Mouse (Mus musculus) midbrain, embryonic 10.5 days (tissue): ENCODE measurements around the gene Wdr91. TPM values are rescaled to one million over a fixed set of nuclear protein-coding genes. Genes with fewer than 3 reads are reported as not detected.
A peak's percentile ranks its signal among the peaks of the same experiment; 100 is the strongest.

Source experiments
- DNase-seq: peaks from one replicate; pipeline ENCODE4 v3.0.0-alpha.2; 2017; ENCODE audit warnings: low spot score
- H3K27ac ChIP-seq: fragments of 300-500 bp; sonication (generic); replicated peaks from 2 replicates; pipeline ENCODE4 v1.5.1; 2016; ENCODE audit warnings: mild to moderate bottlenecking
- H3K27me3 ChIP-seq: fragments of 300-500 bp; sonication (generic); 2 replicates; pipeline ENCODE4 v1.6.1; 2016; ENCODE audit warnings: low read depth, mild to moderate bottlenecking; ENCODE audit not compliant: poor library complexity, severe bottlenecking
- H3K36me3 ChIP-seq: fragments of 300-500 bp; sonication (generic); 2 replicates; pipeline ENCODE4 v1.6.1; 2016; ENCODE audit warnings: mild to moderate bottlenecking, moderate library complexity
- H3K4me1 ChIP-seq: fragments of 300-500 bp; sonication (generic); 2 replicates; pipeline ENCODE4 v1.6.1; 2016
- H3K4me3 ChIP-seq: fragments of 300-500 bp; sonication (generic); 2 replicates; pipeline ENCODE4 v1.5.1; 2016; ENCODE audit warnings: mild to moderate bottlenecking, moderate library complexity
- H3K9me3 ChIP-seq: fragments of 300-500 bp; sonication (generic); replicated peaks from 2 replicates; pipeline ENCODE4 v1.6.1; 2016; ENCODE audit warnings: mild to moderate bottlenecking
- WGBS: fragments of 180-500 bp; shearing (Covaris S2); methylation state at CpG from one replicate; pipeline ENCODE4 v1.1.7; 2016; 5-methylcytosine and 5-hydroxymethylcytosine counted together
- polyA plus RNA-seq: library from polyadenylated mRNA; unstranded; fragments of >200 nt; fragmentation: Nextera tagmentation; extraction: Ambion mirVana; gene quantifications from 2 replicates; pipeline ENCODE4 v1.2.1, GENCODE M21; 2016

Wdr91 gene
- polyA plus RNA-seq, 1 experiment from 2014 or later = 11.4 TPM

DNA sequence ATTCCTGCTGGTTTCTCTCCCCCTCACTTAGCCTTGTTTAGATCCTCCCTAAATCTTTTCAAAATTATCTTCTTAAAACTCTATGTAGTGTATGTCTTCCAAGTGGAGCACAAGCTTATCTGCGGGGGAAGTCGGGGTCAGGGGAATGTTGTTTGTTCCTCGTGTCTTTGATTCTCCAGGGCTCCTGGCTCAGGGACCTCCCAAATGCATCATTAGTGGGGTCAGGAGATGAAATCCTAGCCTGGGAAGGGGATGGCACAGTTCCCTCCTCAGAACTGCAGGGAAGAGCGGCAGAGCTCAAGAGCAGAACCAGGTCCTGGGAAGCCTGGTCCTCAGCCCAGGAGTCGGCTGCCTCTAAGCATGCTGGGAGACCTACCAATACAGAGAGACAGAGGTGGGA, 45.5 kb downstream of the Wdr91 start:
- WGBS = 73% methylated on average over 5 of the region's 5 CpGs
- Histone ChIP-seq H3K27me3 (no peaks in the 10 kb centered on the region), H3K4me3 (no peak overlapping the region), H3K36me3 (no peaks in the 10 kb centered on the region), H3K27ac (peak overlapping the region; percentile 23; the same call in 1 of the 2 replicates), H3K9me3 (no peaks in the 10 kb centered on the region), H3K4me1 (peaks cover 18% of the 10 kb centered on the region)
- no peak for DNase-seq

DNA sequence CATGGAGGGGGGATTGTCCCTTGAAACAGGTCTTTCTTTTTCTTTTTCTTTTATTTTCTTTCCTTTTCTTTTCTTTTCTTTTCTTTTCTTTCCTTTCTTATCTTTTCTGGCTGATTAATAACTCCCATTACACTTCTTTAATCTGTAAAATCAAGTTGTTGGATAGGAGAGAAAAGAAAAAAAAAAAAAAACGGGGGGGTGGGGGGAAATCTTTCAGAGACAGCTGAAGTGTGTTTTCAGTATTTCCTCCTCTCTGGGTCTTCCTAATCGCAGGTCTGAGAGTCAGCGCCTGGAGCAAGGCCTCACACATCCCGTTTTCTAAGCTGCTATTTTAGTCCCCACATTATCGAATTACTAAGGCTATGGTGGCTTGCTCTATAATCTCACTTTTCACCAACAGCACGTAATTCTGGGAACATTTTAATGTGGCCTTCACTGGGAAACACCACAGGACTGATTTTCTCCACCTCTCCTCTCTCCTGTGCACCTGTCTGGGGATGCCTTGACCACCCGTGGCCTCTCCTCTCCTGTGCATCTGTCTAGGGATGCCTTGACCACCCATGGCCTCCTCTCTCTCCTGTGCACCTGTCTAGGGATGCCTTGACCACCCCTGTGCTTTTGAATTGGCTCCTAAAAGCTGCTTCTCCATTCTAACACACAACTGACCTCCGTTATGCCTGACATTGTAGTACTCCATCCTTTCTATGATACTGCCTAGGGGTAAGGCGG, 46.7 kb downstream of the Wdr91 start:
- H3K27me3 ChIP-seq = no peaks in the 10 kb centered on the region
- H3K27ac ChIP-seq = no peak overlapping the region
- H3K36me3 ChIP-seq = no peaks in the 10 kb centered on the region
- H3K4me1 ChIP-seq = peaks cover 16% of the 10 kb centered on the region
- no peak for DNase-seq
- no peaks in the 10 kb centered on the region for H3K9me3 ChIP-seq
- 78% methylated on average over 9 of the region's 9 CpGs for WGBS
- no peak overlapping the region for H3K4me3 ChIP-seq

DNA sequence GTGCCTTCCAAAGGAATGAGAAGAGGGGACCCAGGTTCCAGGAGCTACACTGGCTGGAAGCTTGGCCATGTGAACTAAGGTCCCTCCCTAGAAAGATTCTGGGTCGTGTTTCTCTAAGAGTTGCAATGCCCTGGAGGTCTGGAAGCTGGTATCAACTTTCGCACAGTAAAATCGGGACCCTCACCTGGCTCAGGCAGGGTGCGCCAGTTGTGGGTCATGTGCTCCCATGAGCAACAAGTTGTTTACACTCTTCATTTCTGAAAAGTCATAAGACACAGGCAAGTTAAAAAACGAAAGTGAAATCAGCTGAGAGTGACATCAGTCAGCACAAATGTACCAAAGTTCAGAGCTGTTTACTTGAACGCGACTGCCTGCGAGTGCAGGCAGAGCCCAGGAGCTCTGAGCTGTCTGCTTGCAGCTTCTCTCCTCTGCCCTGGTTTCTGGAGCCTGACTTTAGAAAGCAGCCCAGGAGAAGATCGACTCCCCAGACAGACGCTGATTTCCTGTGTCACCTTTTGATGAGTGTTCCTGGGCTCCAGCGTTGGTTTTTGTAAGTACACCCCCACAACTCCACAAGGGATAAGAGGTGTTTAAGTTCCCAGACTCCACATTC, 47.8 kb downstream of the Wdr91 start, which contains the start of gene Tmem140:
Tmem140 (plus strand) TSS at position 356 of the 613 bp plus-strand sequence.
- Histone ChIP-seq H3K27me3 (no peaks in the 10 kb centered on the region), H3K4me1 (peaks cover 16% of the 10 kb centered on the region), H3K27ac (no peak within 1 kb of the TSS), H3K4me3 (no peak within 1 kb of the TSS), H3K36me3 (no peaks in the 10 kb centered on the region), H3K9me3 (no peaks in the 10 kb centered on the region)
- 59% methylated on average over 11 of the region's 11 CpGs for WGBS
- DNase-seq = no peak

DNA sequence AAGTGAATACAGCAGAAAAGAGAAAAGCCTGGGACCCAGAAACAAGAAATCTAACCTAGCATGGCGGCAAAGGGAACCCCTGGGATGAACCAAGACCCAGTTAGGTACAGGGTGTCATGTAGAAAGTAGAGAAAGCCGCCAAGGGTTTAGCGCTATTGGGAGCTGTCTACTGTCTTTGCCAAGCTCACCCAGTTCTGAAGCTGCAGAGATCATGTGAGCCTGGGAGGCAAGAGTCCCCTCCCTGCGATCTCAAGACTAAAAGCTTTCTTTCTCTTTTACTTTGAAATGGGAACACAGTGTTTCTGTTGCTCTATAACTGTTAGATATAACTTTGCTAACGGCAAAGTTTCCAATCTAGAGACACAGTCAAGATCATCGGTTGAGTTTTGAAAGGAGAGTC, 48.3 kb downstream of the Wdr91 start:
- H3K4me1 ChIP-seq = peaks cover 16% of the 10 kb centered on the region
- no peak overlapping the region for H3K4me3 ChIP-seq
- WGBS = 93% methylated on average over 6 of the region's 6 CpGs
- DNase-seq = no peak
- no peaks in the 10 kb centered on the region for H3K36me3 ChIP-seq
- H3K9me3 ChIP-seq = no peaks in the 10 kb centered on the region
- H3K27me3 ChIP-seq = no peaks in the 10 kb centered on the region
- no peak overlapping the region for H3K27ac ChIP-seq

DNA sequence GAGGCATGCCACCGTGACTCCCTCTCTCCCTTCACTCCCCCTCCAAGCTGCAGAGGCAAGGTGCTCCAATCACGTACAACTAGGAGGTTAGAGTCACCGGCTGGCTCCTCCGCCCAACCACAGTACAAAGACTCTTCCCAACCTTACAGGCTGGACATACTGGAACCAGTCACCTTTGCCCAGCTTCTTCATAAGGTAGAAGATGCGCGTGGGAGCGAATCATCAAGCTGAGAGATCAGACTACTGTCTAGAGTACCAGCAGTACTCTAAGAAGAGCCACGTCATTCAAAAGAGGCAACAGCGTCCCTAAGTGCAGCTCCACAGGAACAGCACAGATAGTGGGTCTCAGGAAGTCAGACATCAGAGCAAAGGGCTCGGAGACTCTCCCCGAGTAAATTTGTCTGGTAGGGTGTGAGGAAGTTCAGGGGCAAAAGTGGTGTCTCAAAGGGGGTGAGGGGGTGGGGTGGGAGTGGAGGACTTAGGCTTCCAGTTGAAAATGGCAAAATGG, 49.1 kb downstream of the Wdr91 start:
- 92% methylated on average over 11 of the region's 11 CpGs for WGBS
- H3K27ac ChIP-seq = no peak overlapping the region
- H3K9me3 ChIP-seq = no peaks in the 10 kb centered on the region
- H3K27me3 ChIP-seq = no peaks in the 10 kb centered on the region
- H3K36me3 ChIP-seq = no peaks in the 10 kb centered on the region
- no peak overlapping the region for H3K4me3 ChIP-seq
- DNase-seq = no peak
- H3K4me1 ChIP-seq = peaks cover 9% of the 10 kb centered on the region

DNA sequence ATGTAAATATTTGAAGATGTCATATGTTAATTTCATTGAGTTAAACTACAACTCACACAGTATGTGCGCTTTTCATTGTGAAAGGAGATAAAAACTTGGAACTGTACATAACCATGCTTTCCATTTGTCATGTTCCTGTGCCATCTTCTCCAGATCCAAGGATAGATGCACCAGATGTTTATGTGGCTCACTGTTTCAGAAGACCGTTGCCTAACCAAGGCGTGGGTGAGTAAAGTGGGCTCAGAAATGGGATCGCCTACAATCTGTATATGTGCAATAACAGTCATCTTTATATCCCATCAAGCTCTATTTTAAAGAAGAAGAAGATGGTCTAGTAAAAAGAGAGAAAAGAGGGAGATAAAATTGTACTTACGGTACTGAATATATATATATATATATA, 78.3 kb downstream of the Wdr91 start:
- no peaks in the 10 kb centered on the region for H3K4me1 ChIP-seq
- 95% methylated on average over 5 of the region's 5 CpGs for WGBS
- no peak overlapping the region for H3K4me3 ChIP-seq
- DNase-seq = no peak
- H3K36me3 ChIP-seq = no peaks in the 10 kb centered on the region
- no peaks in the 10 kb centered on the region for H3K9me3 ChIP-seq
- H3K27ac ChIP-seq = no peak overlapping the region
- H3K27me3 ChIP-seq = no peaks in the 10 kb centered on the region

Other genes with a start within 250 kb of the Wdr91 start
- gene Agbl3, start 130.4 kb downstream of the Wdr91 start, polyA plus RNA-seq = 2.9 and 4.7 TPM in 2 replicates
- gene Tmem140, start 47.7 kb downstream of the Wdr91 start, polyA plus RNA-seq = 1.9 and 2.1 TPM in 2 replicates
- 17.0 and 17.7 TPM in 2 replicates for gene Cyren, start 32.8 kb downstream of the Wdr91 start, polyA plus RNA-seq
- not detected in 2 replicates for gene Stra8, start 9.3 kb upstream of the Wdr91 start, polyA plus RNA-seq
- 0.25 and 0.48 TPM in 2 replicates for gene Slc23a4, start 77.5 kb upstream of the Wdr91 start, polyA plus RNA-seq
- gene Cnot4, start 222.8 kb upstream of the Wdr91 start, polyA plus RNA-seq = 25.1 and 26.1 TPM in 2 replicates